Mouse (Mus musculus) R1 (cell line): Measurements from ENCODE around the gene S100a13.

Source experiments
- DNase-seq: peaks from one replicate; pipeline ENCODE4 v3.0.0-alpha.2; 2018; ENCODE audit warnings: low read depth, low spot score

S100a13 gene

DNA sequence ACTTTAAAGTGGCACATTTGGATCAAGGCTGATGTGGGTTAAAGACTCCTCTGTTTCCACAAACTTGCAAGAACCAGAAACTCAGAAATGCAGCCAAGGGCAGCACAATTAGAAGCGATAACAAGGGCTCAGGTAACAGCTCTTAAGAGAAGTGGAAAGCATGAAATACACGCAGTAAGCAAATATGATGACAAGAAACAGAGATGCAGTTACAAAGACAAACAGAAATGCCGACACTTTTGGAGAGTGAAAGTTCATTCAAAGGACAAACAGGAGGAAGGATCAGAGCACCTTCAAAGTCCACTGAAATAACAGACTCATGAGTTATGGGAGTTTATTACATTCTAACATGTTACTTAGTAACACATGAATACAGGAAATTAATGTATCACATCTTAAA, 7.9 kb upstream of the S100a13 start:
- DNase-seq = no peak

DNA sequence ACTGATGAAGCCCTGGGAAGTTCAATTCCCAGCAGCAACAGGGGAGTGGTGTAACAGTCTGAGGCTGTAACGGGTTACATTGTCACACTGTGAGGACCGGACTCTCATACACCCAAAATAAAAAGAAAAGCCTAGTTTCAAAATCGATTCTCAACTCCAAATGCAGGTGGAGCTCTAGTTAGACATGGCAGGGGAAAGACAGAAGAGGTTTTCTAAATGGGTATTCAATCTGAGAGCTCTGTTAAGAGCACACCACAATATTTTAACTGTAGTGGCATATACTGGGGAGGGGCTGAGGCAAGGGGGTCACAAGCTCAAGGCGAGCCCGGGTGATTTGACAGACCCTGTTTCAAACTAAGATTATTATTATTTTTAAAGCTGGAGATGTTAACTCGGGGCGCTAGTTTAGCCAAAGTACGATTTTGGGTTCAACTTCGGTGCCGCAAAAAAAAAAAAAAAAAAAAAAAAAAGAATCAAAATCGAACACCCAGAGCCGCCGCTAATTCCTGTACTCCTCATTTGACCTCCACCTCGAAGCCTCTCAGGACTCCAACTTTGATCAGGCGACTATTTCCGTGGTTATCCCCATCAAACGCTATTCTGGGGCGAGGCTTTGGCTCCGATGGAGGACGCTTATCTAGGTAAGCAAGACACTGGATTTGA, 5.8 kb upstream of the S100a13 start:
- peak; percentile 29 for DNase-seq

DNA sequence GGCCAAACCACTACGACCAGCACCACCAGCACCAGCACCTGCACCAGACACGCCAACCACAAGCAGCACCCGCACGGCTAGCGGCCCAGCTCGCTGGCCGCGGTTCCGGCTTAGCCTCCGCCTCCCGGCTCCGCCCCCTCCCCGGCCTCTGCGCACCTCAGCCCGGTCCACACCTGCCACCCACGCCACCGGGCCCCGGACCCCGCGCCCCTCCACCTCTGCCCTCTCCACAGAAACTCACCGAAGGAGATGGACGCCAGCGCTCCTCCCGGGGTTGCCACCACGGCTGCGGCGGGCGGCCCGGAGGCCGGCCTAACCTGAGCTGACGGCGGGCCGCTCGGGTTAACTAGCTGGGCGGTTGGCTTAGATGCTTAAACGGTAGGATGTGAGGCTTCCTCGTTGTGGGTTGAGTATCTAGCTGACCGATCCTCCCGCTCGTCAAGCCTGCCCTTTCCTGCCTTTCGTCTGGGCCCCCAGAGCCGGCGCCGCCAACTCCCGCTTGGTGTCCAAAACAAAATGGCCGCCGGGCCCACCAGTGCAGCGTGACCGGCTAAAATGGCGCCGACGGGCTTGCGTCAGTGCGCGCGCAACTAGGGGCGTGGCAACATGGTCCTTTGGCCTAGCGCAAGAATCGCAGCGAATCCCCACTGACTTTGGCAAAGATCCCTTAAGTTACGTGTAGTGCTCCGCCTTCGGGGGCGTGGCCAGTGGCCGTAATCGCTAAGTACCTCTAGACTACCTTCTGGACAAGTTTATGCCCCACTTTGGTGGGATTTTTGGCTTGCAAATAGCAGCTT, 5.1 kb upstream of the S100a13 start, which contains the start of gene Chtop:
Chtop (minus strand) TSS at position 549 of the 797 bp plus-strand sequence.
- DNase-seq = peak; percentile 99

DNA sequence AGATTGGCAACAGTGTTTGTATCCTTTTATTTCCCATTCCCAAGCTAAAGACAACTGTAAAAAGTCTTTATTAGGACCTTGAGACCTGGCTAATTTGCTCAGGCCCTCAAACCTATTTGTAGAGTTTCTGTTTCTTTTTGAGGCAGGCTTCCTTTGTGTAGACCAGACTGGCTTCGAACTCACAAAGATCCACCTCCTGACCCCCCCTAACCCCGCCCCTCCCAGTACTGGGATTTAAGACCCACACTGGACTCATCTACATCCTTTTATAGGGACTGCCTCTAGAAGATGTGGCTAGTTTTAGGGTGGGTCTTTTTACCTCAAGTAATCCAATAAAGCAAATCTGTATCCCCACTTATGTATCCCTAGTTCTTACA, 4.5 kb upstream of the S100a13 start:
- DNase-seq = no peak

DNA sequence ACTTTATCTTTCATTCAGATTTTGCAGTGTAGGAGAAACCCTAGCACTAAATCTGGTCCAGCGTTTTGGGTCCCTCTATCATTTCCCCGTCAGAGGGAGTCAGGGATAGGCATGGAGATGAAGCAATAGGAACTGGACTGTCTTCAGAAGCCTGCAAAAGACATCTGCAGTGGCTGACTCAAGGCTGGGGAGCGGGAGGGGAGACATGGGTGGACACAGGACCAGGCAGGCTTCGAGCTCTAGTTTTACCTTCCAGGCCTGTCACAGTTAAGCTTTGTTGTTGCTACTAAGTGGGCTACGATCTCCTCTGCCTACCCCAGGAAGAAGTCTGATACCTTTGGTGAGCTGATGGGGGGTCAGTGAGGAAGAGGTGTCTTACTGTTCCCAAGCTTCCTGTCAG, 2.0 kb upstream of the S100a13 start:
- DNase-seq = no peak

DNA sequence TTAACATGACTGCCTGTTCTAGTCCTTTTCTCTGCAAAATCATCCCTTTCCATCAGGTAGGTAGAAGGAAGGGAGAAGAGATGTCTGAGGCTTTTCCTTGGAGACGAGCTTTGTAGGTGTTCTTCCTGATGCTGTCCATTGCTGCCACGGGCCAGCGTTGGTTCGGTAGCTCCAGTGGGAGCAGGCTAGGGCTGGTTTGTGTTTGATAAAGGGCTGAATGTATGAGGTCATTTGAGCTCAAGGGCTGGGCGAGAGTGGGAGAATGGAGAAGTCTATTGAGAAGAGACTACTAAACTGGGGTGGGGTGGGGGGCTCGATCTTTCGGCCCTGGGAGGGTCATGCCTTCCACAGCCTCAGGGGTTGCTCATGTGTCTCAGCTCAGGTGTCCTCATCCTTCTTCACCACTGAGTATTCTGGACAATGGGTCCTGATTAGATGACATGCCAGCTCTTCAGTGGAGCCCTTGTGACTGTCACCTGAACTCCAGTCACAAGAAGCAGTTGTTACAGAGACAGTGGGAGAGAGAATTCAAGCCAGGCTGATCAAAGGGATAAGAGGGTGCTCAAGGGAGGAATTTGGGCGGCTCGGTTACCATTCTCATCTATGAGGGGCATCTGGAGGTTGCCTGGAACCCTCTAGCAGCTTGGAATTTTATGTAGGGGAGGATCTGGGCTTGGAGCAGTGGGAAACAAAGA, 1.1 kb upstream of the S100a13 start:
- DNase-seq = peak; percentile 41

DNA sequence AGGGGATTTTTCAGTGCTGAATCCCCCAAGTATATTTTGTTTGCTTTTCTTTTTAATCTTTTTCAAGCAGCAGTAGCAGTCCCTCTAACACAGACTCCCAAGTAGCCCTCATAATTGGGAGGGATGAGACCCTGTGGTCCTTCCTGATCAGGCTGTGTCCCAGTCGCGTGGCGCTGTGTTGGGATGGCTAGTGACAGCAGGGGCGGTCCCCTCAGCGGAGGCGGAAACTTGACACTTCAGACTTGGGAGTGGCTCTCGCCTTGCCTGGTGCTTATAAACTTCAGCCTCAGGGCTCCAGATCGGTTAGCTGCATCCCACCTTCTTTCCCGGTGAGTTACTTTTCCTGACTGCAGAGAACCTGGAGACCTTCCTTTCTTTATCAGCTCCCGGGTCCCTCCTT, 456 bp downstream of the S100a13 start:
- DNase-seq = peak; percentile 69

DNA sequence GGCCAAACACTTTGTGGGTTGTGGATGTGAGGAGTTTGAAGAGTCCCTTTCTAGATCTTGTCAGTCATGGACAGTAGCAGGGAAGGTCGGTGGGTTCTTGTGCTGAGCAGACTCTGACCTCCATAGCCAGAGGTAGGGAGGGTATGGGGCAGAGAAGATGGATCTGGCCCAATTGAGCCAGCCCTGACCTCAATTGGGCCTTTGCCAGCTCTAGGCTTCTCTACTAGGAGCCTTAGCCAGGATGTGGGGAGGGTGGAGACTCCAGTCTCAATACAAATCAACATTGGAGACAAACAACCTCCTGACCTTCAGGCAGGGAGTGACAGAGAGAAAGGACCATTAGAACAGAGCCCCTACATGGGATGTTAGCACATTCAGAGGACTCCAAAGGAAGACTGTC, 1.0 kb downstream of the S100a13 start:
- DNase-seq = no peak

DNA sequence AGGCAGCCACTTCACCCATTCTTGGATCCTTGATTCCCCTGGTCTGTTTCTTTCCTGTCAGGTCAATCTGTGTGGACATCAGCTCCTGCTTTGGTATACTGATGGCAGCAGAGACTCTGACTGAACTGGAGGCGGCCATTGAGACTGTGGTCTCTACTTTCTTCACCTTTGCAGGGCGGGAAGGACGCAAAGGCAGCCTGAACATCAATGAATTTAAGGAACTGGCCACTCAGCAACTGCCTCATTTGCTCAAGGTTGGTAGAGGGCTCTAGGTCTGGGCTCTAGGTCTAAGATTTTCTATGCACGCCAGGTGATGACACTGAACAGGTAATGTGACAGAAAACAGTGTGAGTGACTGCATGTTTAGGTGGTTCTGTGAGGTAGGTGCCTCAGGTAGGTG, 1.6 kb downstream of the S100a13 start:
- no peak for DNase-seq

DNA sequence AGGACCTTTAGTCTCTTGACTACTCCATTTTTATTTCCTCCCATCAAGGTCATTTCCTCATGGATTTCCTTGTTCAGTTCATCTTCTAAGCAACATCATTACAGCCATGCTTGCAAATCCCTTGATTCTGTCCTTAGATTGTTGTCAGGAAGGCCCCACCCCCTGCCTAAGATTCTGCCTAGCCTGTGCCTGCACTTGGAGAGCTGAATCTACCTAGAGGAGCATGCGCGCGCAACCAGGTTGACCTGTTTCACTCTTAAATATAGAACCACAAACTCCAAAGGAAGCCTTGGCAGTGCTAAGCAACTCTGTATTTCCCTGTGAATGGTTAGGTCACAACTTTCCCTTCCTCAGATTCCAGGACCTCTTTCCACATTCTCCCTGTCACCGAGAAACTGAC, 3.5 kb downstream of the S100a13 start:
- DNase-seq = peak; percentile 71

DNA sequence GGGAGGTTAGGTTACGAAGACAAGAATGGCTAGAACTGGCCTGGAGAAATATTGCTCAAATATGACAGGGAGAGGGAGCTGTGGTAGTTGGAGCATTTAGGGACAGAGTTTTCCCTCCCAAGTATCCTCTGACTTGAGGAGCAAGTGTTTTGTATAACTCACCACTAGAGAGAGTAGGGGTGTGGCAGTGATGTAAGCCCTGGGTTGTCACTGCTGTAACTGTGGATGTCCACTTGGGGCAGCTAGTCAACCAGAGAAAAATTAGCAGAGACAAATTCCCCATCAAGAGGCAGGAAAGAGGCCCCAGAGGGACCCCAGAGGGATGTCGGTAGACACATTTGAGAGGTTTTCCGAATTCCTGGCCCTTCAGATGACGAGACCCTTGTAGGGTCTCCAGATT, 11.2 kb downstream of the S100a13 start:
- DNase-seq = peak; percentile 92

DNA sequence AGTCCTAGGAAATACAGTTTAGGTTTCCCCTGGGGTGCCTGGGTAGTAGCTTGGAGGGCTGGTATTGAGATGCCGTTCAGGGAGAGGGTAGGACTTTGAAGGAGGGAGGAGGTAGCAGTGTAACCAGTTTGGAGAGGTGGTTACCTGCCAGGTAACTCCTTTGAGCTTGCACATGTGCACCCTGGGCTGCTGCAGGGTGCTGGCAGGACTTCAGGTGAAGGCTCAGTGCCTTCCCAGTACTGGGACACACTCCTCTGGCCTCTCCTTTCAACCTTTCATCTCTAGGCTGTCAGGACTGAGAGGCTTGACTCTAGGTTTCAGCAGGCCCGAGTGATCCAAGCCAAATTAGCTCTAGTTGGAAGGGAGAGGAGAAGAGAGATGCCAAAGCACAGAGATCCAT, 11.8 kb downstream of the S100a13 start:
- DNase-seq = no peak

DNA sequence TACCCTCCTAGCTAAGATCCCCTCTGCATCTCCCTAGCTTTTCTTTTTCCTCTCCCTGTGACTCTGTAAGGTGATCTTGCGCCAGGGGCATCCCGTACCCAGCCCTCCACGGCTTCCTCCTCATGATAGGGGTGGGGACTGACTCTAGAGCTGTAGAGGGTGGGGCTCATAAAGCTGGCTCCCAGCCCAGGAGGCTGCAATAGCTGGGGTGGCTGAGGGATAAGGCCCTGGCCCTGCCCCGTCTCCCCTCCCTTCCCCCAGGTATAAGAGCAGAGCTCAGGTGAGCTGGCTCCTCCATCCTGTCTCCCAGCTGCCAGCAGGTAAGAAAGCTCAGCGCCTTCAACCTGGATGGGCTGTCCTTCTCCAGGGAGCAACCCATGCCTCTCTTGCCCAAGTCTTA, 12.3 kb downstream of the S100a13 start, which contains the start of gene S100a14:
S100a14 (plus strand) TSS at position 277 of the 400 bp plus-strand sequence.
- DNase-seq = no peak

DNA sequence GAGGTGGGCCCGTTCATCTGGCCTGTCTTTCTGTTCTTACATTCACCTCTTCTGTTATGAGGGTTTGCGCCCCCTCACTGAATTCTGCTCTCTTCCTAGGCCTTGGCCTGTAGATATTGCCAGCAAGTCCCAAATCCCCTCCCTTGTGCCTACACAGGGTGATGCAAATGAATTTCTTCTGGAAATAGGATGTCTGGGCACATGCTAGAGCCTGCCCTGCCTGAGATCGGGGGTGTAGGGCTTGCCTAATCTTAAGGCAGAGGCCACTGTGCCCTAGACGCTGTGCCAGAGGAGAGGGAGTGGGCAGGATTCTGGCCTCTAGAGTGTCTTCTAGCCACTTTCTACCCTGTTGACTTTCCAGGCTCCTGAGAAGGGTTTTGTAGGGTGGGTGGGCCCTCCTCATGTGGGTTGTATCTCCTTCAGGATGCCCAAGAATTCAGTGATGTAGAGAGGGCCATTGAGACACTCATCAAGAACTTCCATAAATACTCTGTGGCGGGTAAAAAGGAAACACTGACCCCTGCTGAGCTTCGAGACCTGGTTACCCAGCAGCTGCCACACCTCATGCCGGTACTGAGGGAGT, 13.1 kb downstream of the S100a13 start:
- DNase-seq = no peak

DNA sequence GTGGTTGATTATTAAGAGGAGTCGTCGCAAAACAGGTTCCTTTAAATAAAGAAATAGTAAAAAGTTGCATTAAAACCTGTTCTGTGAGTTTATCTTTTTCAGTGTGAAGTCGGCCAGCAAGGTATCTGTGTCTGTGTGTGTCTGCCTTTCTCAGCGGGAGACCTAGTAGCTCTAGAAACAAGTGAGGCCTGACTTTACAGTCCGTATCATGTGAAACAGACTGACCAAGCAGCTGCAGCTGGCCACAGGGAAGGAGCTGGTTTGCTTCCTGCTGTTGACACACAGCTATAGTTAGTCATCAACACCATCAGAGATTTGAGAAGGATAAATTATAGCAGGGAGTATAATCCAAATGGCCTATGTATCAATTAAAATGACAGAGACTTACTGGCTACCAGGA, 17.5 kb downstream of the S100a13 start:
- no peak for DNase-seq

DNA sequence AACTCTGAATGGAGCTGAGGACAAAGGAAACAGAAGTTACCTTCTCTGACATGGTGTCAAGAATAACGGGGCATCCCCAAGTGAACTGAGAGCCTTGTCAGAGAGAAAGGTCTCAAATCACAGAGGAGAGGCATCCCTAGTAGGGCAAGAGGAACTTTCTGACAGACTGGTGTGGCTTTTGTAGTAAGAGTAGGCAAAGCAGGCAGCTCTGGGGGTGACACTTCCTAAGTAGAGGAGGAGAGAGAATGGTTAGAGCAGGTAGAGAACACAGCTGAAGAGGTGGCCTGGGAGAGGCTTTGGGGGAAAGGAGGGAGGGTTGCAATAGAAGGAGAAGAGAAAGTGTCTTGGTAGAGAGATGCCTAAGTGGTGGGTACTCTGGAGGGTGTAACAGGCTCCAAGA, 21.2 kb downstream of the S100a13 start:
- no peak for DNase-seq

DNA sequence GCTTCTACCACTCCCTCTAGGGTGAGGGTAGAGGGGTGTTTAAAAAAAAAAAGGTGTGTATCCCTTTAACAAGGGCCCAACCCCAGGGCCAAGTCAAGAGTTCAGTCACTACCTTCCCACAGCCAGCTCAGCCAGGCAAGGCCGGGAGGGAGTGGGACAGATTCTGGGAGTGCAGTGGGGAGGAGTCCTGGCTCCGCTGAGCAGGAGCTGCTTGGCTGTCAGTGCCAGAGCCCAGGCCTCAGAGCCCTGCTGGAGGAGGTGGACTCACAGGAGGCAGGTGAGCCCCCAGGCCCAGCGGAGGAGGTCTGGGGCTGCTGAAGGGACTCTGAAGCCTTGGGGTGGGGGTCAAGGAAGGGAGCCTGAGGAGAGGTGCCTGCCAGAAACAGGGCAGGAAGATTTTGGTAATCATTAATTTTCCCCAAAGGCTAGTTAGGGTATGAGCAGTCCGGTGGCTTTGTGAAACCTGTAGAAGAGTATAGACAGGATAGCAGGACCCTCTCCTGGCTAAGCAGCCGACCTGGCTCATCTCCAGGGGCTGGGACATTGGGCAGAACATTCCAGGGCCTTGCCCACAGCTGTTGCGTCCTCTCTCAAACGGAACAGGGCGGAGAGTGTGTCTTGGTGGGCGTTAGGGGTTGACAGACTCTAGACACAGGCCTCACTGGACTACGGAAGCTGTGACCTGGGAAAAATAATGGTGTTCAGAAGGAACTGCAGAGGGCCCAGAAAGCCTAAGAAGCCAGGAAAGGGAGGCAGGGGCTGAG, 23.1 kb downstream of the S100a13 start, which contains the start of gene S100a16:
S100a16 (plus strand) TSS at position 114 of the 764 bp plus-strand sequence.
- peak; percentile 43 for DNase-seq

DNA sequence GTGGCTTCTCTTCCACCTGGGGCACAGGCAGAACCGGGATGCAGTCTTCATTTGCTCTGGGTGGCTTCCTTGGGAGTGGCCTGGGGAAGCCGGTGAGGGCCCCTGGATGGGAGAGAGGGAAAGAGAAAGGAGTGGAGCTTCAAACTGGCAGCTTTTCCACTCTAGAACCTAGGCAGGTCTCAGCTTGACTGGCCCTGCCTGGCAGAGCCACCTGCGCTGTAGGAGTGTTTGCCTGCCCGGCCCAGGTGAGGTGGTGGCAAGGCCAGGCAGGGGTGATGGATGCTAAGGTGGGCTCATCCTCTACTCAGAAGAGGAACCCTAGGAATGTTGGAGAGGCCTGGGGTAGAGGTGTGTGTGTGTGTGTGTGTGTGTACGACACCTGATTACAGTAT, 23.7 kb downstream of the S100a13 start:
- no peak for DNase-seq

DNA sequence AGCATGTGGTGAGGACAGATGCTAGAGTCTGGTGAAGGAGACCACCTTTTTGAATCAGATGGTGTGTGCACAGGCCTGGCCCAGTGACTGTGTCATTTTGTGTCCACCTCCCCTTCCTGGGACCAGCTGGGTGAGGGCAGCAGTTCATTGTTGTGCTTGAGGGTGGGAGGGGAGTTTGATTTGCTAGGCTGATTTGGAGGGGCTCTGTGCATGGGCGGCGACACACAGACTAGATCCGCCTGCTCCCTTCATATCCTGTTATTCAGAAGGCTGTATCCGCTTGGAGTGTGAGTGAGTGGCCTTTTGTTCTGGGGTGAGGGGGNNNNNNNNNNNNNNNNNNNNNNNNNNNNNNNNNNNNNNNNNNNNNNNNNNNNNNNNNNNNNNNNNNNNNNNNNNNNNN, 26.7 kb downstream of the S100a13 start:
- no peak for DNase-seq

DNA sequence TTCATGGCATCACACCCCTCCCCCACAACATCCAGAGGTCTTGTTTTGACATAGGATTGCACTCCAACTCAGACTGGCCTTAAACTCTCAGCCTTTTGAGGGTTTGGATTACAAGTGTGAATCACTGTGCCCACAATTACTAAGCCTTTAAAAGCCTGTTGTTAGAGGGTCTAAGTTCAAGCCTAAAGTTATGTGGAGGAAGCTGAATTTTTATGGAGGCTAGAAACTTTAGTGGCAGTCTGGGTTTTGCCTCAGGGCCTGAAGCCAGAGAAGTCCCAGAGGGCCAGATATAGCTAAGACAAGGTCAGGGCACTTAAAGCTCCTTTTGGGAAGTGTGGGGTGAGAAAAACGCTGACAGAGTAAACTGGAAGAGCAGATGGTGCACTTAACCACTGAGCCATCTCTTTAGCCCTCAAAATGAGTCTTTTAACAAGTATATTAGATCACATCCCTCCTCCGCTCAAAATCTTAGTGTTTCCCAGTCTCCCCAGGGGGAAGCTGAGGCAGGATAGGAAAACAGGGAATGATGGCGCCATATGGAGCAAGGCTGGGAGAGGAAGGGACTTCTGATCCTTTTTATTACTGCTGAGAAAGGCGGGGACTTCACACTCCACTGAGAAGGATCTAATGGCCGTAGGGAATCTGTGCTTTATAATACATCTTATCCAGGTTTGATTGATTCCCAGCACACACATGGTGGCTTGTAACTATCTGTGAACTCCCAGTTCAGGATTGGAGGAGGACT, 35.6 kb downstream of the S100a13 start:
- DNase-seq = no peak

DNA sequence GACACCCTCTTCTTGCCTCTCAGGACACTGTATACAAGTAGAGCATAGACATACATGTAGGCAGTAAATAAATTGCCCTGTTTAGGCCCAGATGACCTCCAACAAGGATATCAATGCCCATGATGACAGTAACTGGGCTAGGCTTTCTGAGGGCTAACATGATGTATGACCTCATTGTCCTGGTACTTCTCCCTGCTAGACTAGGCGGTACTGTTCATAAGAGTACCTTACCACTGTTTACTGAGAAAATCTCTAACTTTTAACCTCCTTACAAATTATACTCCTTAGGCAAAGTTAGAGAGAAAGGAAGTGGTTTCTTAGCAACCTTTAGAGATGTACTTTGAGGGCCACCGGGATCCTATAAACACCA, 36.2 kb downstream of the S100a13 start:
- DNase-seq = no peak
